Mouse (Mus musculus) heart, adult 2 months (tissue): ENCODE measurements around the gene Elmo1. TPM values are rescaled to one million over a fixed set of nuclear protein-coding genes. Genes with fewer than 3 reads are reported as not detected.

Experiments used
- DNase-seq, 2 experiments: peaks; one replicate each; pipeline ENCODE4 v3.0.0; 2021
- H3K27ac ChIP-seq: fragments of 200-600 bp; 2 replicates; pipeline ENCODE4 v1.8.1; 2022
- H3K27me3 ChIP-seq: fragments of 200-500 bp; 2 replicates; pipeline ENCODE4 v1.6.1; 2012; ENCODE audit warnings: mild to moderate bottlenecking, low read length, inconsistent platforms, mixed read lengths; ENCODE audit not compliant: control insufficient read depth, insufficient read depth
- H3K36me3 ChIP-seq: fragments of 200-500 bp; 2 replicates; pipeline ENCODE4 v1.6.1; 2012; ENCODE audit warnings: low read length, inconsistent platforms; ENCODE audit not compliant: control insufficient read depth, insufficient read depth
- H3K4me1 ChIP-seq: fragments of 200-500 bp; 2 replicates; pipeline ENCODE4 v1.6.1; 2011; ENCODE audit warnings: low read length; ENCODE audit not compliant: control insufficient read depth, insufficient read depth
- H3K4me3 ChIP-seq: fragments of 200-600 bp; 2 replicates; pipeline ENCODE4 v1.8.1; 2022
- H3K79me2 ChIP-seq: fragments of 200-500 bp; replicated peaks from 2 replicates; pipeline ENCODE4 v1.6.1; 2012; ENCODE audit warnings: mild to moderate bottlenecking, inconsistent platforms, low read length, moderate library complexity, mixed read lengths; ENCODE audit not compliant: control insufficient read depth, insufficient read depth
- H3K9ac ChIP-seq: fragments of 200-500 bp; 2 replicates; pipeline ENCODE4 v1.6.1; 2012; ENCODE audit warnings: low read depth, mild to moderate bottlenecking, control low read depth, inconsistent platforms, low read length, mixed read lengths
- CTCF ChIP-seq: fragments of 200-600 bp; IDR thresholded peaks from 2 replicates; pipeline ENCODE4 v1.8.1; 2022; ENCODE audit warnings: antibody characterized with exemption, mild to moderate bottlenecking, moderate library complexity
- EP300 ChIP-seq: fragments of 200-500 bp; IDR thresholded peaks from 2 replicates; pipeline ENCODE4 v1.6.1; 2011; ENCODE audit warnings: low read depth, low read length, control low read depth; ENCODE audit not compliant: insufficient read depth
- POLR2A ChIP-seq: fragments of 200-500 bp; IDR thresholded peaks from 2 replicates; pipeline ENCODE4 v1.6.1; 2011; ENCODE audit warnings: mild to moderate bottlenecking, low read depth, low read length, control low read depth; ENCODE audit not compliant: insufficient read depth
- WGBS: fragments of 180-500 bp; shearing (Covaris S2); methylation state at CpG from one replicate; pipeline ENCODE4 v1.1.7; 2018; 5-methylcytosine and 5-hydroxymethylcytosine counted together
- intact Hi-C: fragments of 180-260 bp; cut with DNase I; formaldehyde crosslinking; loops from one replicate; pipeline ENCODE4 v1.15.1; 2025
- polyA plus RNA-seq: library from polyadenylated mRNA; depleted of rRNA; stranded (reverse); fragments of >200 nt; gene quantifications from 2 replicates; pipeline ENCODE4 v1.2.3, GENCODE M21; 2012
- total RNA-seq, 2 experiments: library from RNA; stranded (reverse); gene quantifications; 2 replicates each; pipeline ENCODE4 v1.2.3; 2021

Gene Elmo1
- total and polyA plus RNA-seq, 3 experiments: 7.0 to 9.1 (median 7.1) TPM

GRCm38 (mm10) chr13:20362541-20362940 lies 272.1 kb downstream of the Elmo1 start:
- Histone ChIP-seq H3K79me2 (no peaks in the 10 kb centered on the region), H3K9ac (no peak overlapping the region), H3K27ac (no peak overlapping the region), H3K36me3 (no peaks in the 10 kb centered on the region), H3K4me1 (no peaks in the 10 kb centered on the region), H3K27me3 (no peaks in the 10 kb centered on the region), H3K4me3 (no peak overlapping the region)
- DNase-seq: no peak
- no peak for TF ChIP-seq CTCF
- no peak for TF ChIP-seq POLR2A
- TF ChIP-seq EP300: no peak
- 15% methylated on average over 2 of the region's 2 CpGs for WGBS
- intact Hi-C loops: no loop called here

- H3K27me3 ChIP-seq: no peaks in the 10 kb centered on the region
- H3K27ac ChIP-seq: no peak overlapping the region
- no peak overlapping the region for H3K4me3 ChIP-seq
- no peak for DNase-seq
- H3K36me3 ChIP-seq: no peaks in the 10 kb centered on the region; the same call in 1 of the 2 replicates
- H3K79me2 ChIP-seq: no peaks in the 10 kb centered on the region
- 81% methylated on average over 7 of the region's 7 CpGs for WGBS
- no peaks in the 10 kb centered on the region for H3K4me1 ChIP-seq
- TF ChIP-seq CTCF: no peak
- TF ChIP-seq POLR2A: no peak
- no peak for TF ChIP-seq EP300
- H3K9ac ChIP-seq: no peak overlapping the region
- intact Hi-C loops: no loop called here
Measured at GRCm38 (mm10) chr13:20365828-20366593, 275.6 kb downstream of the Elmo1 start.

GRCm38 (mm10) chr13:20370036-20370802 lies 279.8 kb downstream of the Elmo1 start:
- intact Hi-C loops: no loop called here
- Histone ChIP-seq H3K27me3 (no peaks in the 10 kb centered on the region), H3K9ac (no peak overlapping the region), H3K4me3 (no peak overlapping the region), H3K79me2 (no peaks in the 10 kb centered on the region), H3K36me3 (no peaks in the 10 kb centered on the region; the same call in 1 of the 2 replicates), H3K27ac (no peak overlapping the region), H3K4me1 (no peaks in the 10 kb centered on the region; the same call in 1 of the 2 replicates)
- no peak for DNase-seq
- 94% methylated on average over 5 of the region's 5 CpGs for WGBS
- TF ChIP-seq CTCF: no peak
- TF ChIP-seq POLR2A: no peak
- no peak for TF ChIP-seq EP300

- DNase-seq: no peak
- Histone ChIP-seq H3K4me3 (no peak overlapping the region), H3K36me3 (no peaks in the 10 kb centered on the region; the same call in 1 of the 2 replicates), H3K4me1 (no peaks in the 10 kb centered on the region; the same call in 1 of the 2 replicates), H3K27me3 (no peaks in the 10 kb centered on the region), H3K27ac (no peak overlapping the region), H3K9ac (no peak overlapping the region), H3K79me2 (no peaks in the 10 kb centered on the region)
- intact Hi-C loops: no loop called here
- WGBS: 55% methylated on average over 6 of the region's 6 CpGs
- TF ChIP-seq EP300 (no peak), POLR2A (no peak), CTCF (no peak)
Measured at GRCm38 (mm10) chr13:20371501-20371900, 281.1 kb downstream of the Elmo1 start.

GRCm38 (mm10) chr13:20372335-20372734 lies 281.9 kb downstream of the Elmo1 start:
- no peaks in the 10 kb centered on the region; the same call in 1 of the 2 replicates for H3K36me3 ChIP-seq
- no peak for DNase-seq
- H3K79me2 ChIP-seq: no peaks in the 10 kb centered on the region
- intact Hi-C loops: no loop called here
- H3K27ac ChIP-seq: no peak overlapping the region
- TF ChIP-seq POLR2A (no peak), EP300 (no peak), CTCF (no peak)
- no peaks in the 10 kb centered on the region for H3K27me3 ChIP-seq
- no peaks in the 10 kb centered on the region; the same call in 1 of the 2 replicates for H3K4me1 ChIP-seq
- 63% methylated on average over 4 of the region's 4 CpGs for WGBS
- no peak overlapping the region for H3K4me3 ChIP-seq
- no peak overlapping the region for H3K9ac ChIP-seq

GRCm38 (mm10) chr13:20378869-20379268 lies 288.5 kb downstream of the Elmo1 start:
- H3K36me3 ChIP-seq: no peaks in the 10 kb centered on the region
- H3K4me1 ChIP-seq: no peaks in the 10 kb centered on the region; the same call in 1 of the 2 replicates
- no peak overlapping the region for H3K4me3 ChIP-seq
- no peaks in the 10 kb centered on the region for H3K27me3 ChIP-seq
- no peaks in the 10 kb centered on the region for H3K79me2 ChIP-seq
- no peak for DNase-seq
- no peak overlapping the region for H3K27ac ChIP-seq
- intact Hi-C loops: no loop called here
- H3K9ac ChIP-seq: no peak overlapping the region
- WGBS: 79% methylated on average over 8 of the region's 8 CpGs
- no peak for TF ChIP-seq POLR2A
- no peak for TF ChIP-seq EP300
- no peak for TF ChIP-seq CTCF
